ENCODE assay signal across 8 mouse cellular contexts in genomic region chr2:10047758-10048436, GRCm38 (mm10). TPM values are rescaled to one million over a fixed set of nuclear protein-coding genes. Genes with fewer than 3 reads are reported as not detected.
DNase-seq lines count a peak whose midpoint lies in the region; ATAC-seq and TF ChIP-seq lines count a peak whose summit lies in the region.

No protein-coding gene starts in this region.

- H3K9ac ChIP-seq in forebrain, embryonic 16.5 days (replicated peaks; ENCODE audit: low read depth, low read length): peak overlapping the region; percentile 88
- peak overlapping the region; percentile 80 for H3K9ac ChIP-seq in intestine, embryonic 15.5 days
- H3K9ac ChIP-seq in liver, postnatal 0 days (replicated peaks): peak overlapping the region; percentile 85
- peak overlapping the region; percentile 86 for H3K9ac ChIP-seq in neural tube, embryonic 13.5 days

- H3K27me3 ChIP-seq in forebrain, embryonic 16.5 days (replicated peaks; ENCODE audit: control insufficient read depth, insufficient read depth, low read length): no peaks in the 10 kb centered on the region
- H3K27me3 ChIP-seq in intestine, embryonic 15.5 days (replicated peaks): no peaks in the 10 kb centered on the region
- H3K27me3 ChIP-seq in liver, postnatal 0 days (ENCODE audit: insufficient read depth, low read length): no peaks in the 10 kb centered on the region
- H3K27me3 ChIP-seq in neural tube, embryonic 13.5 days: no peaks in the 10 kb centered on the region

- H3K4me2 ChIP-seq in forebrain, embryonic 16.5 days (ENCODE audit: low read length): peak overlapping the region; percentile 82
- peak overlapping the region; percentile 84 for H3K4me2 ChIP-seq in intestine, embryonic 15.5 days (replicated peaks)
- H3K4me2 ChIP-seq in liver, postnatal 0 days (ENCODE audit: low read depth, low read length): peak overlapping the region; percentile 83
- H3K4me2 ChIP-seq in neural tube, embryonic 13.5 days: peak overlapping the region; percentile 94

- peak; percentile 77 for ATAC-seq in forebrain, embryonic 16.5 days
- ATAC-seq in intestine, embryonic 15.5 days: peak; percentile 74
- peak; percentile 40 for ATAC-seq in liver, postnatal 0 days
- peak; percentile 81 for ATAC-seq in neural tube, embryonic 13.5 days (ENCODE audit: low read depth)

- DNase-seq in 3134 (ENCODE audit: extremely low read depth, insufficient read length, low spot score): peak; percentile 56
- peak; percentile 40 for DNase-seq in CD4-positive, CD25-positive, alpha-beta regulatory T cell, adult 2 months (ENCODE audit: low read depth, low spot score)
- DNase-seq in liver, postnatal 0 days: peak; percentile 42
- peak; percentile 6 to 26 for DNase-seq in urinary bladder, postnatal 36 days (ENCODE audit: low spot score in 2 of 2)

- H3K36me3 ChIP-seq in forebrain, embryonic 16.5 days (ENCODE audit: control insufficient read depth, insufficient read depth): no peaks in the 10 kb centered on the region
- H3K36me3 ChIP-seq in intestine, embryonic 15.5 days: no peaks in the 10 kb centered on the region
- no peaks in the 10 kb centered on the region for H3K36me3 ChIP-seq in liver, postnatal 0 days (replicated peaks; ENCODE audit: insufficient read depth, low read length)
- no peaks in the 10 kb centered on the region for H3K36me3 ChIP-seq in neural tube, embryonic 13.5 days

- 0 out of 2 replicates have a peak, but pooled peaks have one; percentile 26 for TF ChIP-seq CTCF in liver, postnatal 0 days (IDR thresholded peaks at IDR 0.05; ENCODE audit: low read depth)

- no peak for TF ChIP-seq EP300 in liver, postnatal 0 days (IDR thresholded peaks at IDR 0.05; ENCODE audit: low read depth)

- no peak overlapping the region for H3K27ac ChIP-seq in brown adipose tissue, adult 24 weeks (replicated peaks; ENCODE audit: low read depth, low read length)
- H3K27ac ChIP-seq in forebrain, embryonic 16.5 days (ENCODE audit: low read length): peak overlapping the region; percentile 56; the same call in 1 of the 2 replicates
- 0 out of 2 replicates have a peak overlapping the region, but pooled peaks have one; percentile 40 for H3K27ac ChIP-seq in intestine, embryonic 15.5 days
- H3K27ac ChIP-seq in liver, postnatal 0 days (ENCODE audit: low read depth): peak overlapping the region; percentile 25; the same call in 1 of the 2 replicates
- peak overlapping the region; percentile 65; the same call in 1 of the 2 replicates for H3K27ac ChIP-seq in neural tube, embryonic 13.5 days (replicated peaks)

- no peaks in the 10 kb centered on the region for H3K9me3 ChIP-seq in forebrain, embryonic 16.5 days (ENCODE audit: control insufficient read depth, low read length)
- no peaks in the 10 kb centered on the region for H3K9me3 ChIP-seq in intestine, embryonic 15.5 days
- H3K9me3 ChIP-seq in liver, postnatal 0 days (ENCODE audit: low read length): no peaks in the 10 kb centered on the region
- no peaks in the 10 kb centered on the region for H3K9me3 ChIP-seq in neural tube, embryonic 13.5 days

- peaks cover 2% of the 10 kb centered on the region; the same call in 1 of the 2 replicates for H3K4me1 ChIP-seq in brown adipose tissue, adult 24 weeks (ENCODE audit: control insufficient read depth, insufficient read depth, insufficient read length, low read length)
- H3K4me1 ChIP-seq in forebrain, embryonic 16.5 days (replicated peaks; ENCODE audit: control insufficient read depth, insufficient read depth, low read length): peaks cover 14% of the 10 kb centered on the region
- peaks cover 3% of the 10 kb centered on the region for H3K4me1 ChIP-seq in intestine, embryonic 15.5 days (replicated peaks)
- H3K4me1 ChIP-seq in liver, postnatal 0 days (ENCODE audit: insufficient read depth): peaks cover 11% of the 10 kb centered on the region; the same call in 1 of the 2 replicates
- H3K4me1 ChIP-seq in neural tube, embryonic 13.5 days (replicated peaks): peaks cover 27% of the 10 kb centered on the region

- peak overlapping the region; percentile 94 for H3K4me3 ChIP-seq in brown adipose tissue, adult 24 weeks (ENCODE audit: insufficient read depth, low read depth, low read length)
- peak overlapping the region; percentile 96 for H3K4me3 ChIP-seq in forebrain, embryonic 16.5 days (replicated peaks; ENCODE audit: low read length)
- H3K4me3 ChIP-seq in intestine, embryonic 15.5 days (replicated peaks): peak overlapping the region; percentile 86
- H3K4me3 ChIP-seq in liver, postnatal 0 days (ENCODE audit: low read depth, low read length): peak overlapping the region; percentile 90
- peak overlapping the region; percentile 99 for H3K4me3 ChIP-seq in neural tube, embryonic 13.5 days

- WGBS in forebrain, embryonic 16.5 days: under 1% methylated on average over 47 of the region's 47 CpGs
- WGBS in intestine, embryonic 15.5 days: under 1% methylated on average over 47 of the region's 47 CpGs
- WGBS in liver, postnatal 0 days (ENCODE audit: insufficient replicate concordance): under 1% methylated on average over 44 of the region's 47 CpGs
- under 1% methylated on average over 47 of the region's 47 CpGs for WGBS in neural tube, embryonic 13.5 days

RNA-seq across cellular contexts. Expression of gene Taf3, which starts 0.5 kb away (rescaled TPM):
- 6.9 and 7.3 TPM in 2 replicates for polyA plus RNA-seq in brown adipose tissue, adult 24 weeks (2012; ENCODE audit: insufficient read depth, insufficient read length, missing spikeins)
- polyA plus RNA-seq in forebrain, embryonic 16.5 days (2015; fragmentation: Nextera tagmentation; extraction: Ambion mirVana): 14.3 and 14.5 TPM in 2 replicates
- polyA plus RNA-seq in intestine, embryonic 15.5 days (2015; fragmentation: Nextera tagmentation; extraction: Ambion mirVana): 11.1 and 11.3 TPM in 2 replicates
- 3.9 and 5.7 TPM in 2 replicates for polyA plus RNA-seq in liver, postnatal 0 days (2015; fragmentation: Nextera tagmentation; extraction: Ambion mirVana)
- polyA plus RNA-seq in neural tube, embryonic 13.5 days (2015; fragmentation: Nextera tagmentation; extraction: Ambion mirVana): 14.2 and 14.6 TPM in 2 replicates

RNA-seq across cellular contexts. Expression of gene Atp5c1, which starts 32.4 kb away (rescaled TPM):
- polyA plus RNA-seq in brown adipose tissue, adult 24 weeks (2012; ENCODE audit: insufficient read depth, insufficient read length, missing spikeins): 1,471 and 1,656 TPM in 2 replicates
- 543 and 544 TPM in 2 replicates for polyA plus RNA-seq in forebrain, embryonic 16.5 days (2015; fragmentation: Nextera tagmentation; extraction: Ambion mirVana)
- polyA plus RNA-seq in intestine, embryonic 15.5 days (2015; fragmentation: Nextera tagmentation; extraction: Ambion mirVana): 836 and 873 TPM in 2 replicates
- polyA plus RNA-seq in liver, postnatal 0 days (2015; fragmentation: Nextera tagmentation; extraction: Ambion mirVana): 439 and 445 TPM in 2 replicates
- polyA plus RNA-seq in neural tube, embryonic 13.5 days (2015; fragmentation: Nextera tagmentation; extraction: Ambion mirVana): 532 and 575 TPM in 2 replicates

RNA-seq across cellular contexts. Expression of gene Kin, which starts 32.5 kb away (rescaled TPM):
- 18.4 and 23.4 TPM in 2 replicates for polyA plus RNA-seq in brown adipose tissue, adult 24 weeks (2012; ENCODE audit: insufficient read depth, insufficient read length, missing spikeins)
- 34.2 and 39.8 TPM in 2 replicates for polyA plus RNA-seq in forebrain, embryonic 16.5 days (2015; fragmentation: Nextera tagmentation; extraction: Ambion mirVana)
- polyA plus RNA-seq in intestine, embryonic 15.5 days (2015; fragmentation: Nextera tagmentation; extraction: Ambion mirVana): 22.4 and 26.4 TPM in 2 replicates
- polyA plus RNA-seq in liver, postnatal 0 days (2015; fragmentation: Nextera tagmentation; extraction: Ambion mirVana): 16.1 and 16.2 TPM in 2 replicates
- polyA plus RNA-seq in neural tube, embryonic 13.5 days (2015; fragmentation: Nextera tagmentation; extraction: Ambion mirVana): 34.4 and 36.9 TPM in 2 replicates
